Mouse (Mus musculus): ENCODE data around the gene Tacstd2. TPM values are rescaled to one million over a fixed set of nuclear protein-coding genes. Genes with fewer than 3 reads are reported as not detected.
A peak's percentile ranks its signal among the peaks of the same experiment; 100 is the strongest.
"Not testable (repeated sequence)": the region's sequence is repeated elsewhere in the genome, so short reads cannot be mapped to it uniquely, and the experiment has no call there.

Gene Tacstd2
- polyA plus RNA-seq, 1 experiment from 2014 or later, result 145 TPM

- peak overlapping the region; percentile 37 for H3K4me3 ChIP-seq (replicated peaks; ENCODE audit: low read depth, low read length)
These were observed 2.7 kb downstream of the Tacstd2 start for GRCm38 (mm10) chr6:67532665-67533440.

DNA sequence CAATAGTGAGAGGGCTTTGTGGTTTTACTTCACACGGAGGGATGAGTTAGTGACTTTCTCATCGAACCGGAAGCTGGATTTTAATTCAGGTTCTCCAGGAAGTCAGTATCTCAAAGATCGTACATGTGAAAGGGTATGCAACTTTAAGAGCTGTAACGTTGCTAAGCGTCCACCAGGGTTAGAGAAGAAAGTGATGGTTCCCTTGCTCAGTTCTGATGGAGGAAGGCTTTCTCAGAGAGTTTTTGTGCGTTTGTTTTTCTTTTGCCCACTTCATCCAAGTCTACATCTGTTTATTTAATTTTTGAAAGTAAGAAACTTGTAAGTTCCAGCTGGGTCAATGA lies 3.8 kb downstream of the Tacstd2 start:
- peak overlapping the region; percentile 76 for H3K27ac ChIP-seq
- peak; percentile 14; the same call in 1 of the 2 replicates for TF ChIP-seq CTCF (IDR thresholded peaks at IDR 0.05; ENCODE audit: low read depth)
- DNase-seq (ENCODE audit: low spot score) (no peak), ATAC-seq (replicated peaks; ENCODE audit: low FRiP score, low read depth) (no peak)
- WGBS, result 58% methylated on average over 7 of the region's 7 CpGs
- no peak overlapping the region for H3K9ac ChIP-seq (ENCODE audit: low read depth, low read length)
- no peak overlapping the region for H3K4me3 ChIP-seq (replicated peaks; ENCODE audit: low read depth, low read length)
- no peaks in the 10 kb centered on the region for H3K9me3 ChIP-seq (replicated peaks; ENCODE audit: low read length)
- H3K36me3 ChIP-seq (ENCODE audit: insufficient read depth, low read length), result no peaks in the 10 kb centered on the region
- H3K4me2 ChIP-seq (ENCODE audit: low read length), result peak overlapping the region; percentile 61; the same call in 1 of the 2 replicates
- H3K4me1 ChIP-seq (replicated peaks; ENCODE audit: insufficient read depth, low read length), result no peaks in the 10 kb centered on the region
- peaks cover 13% of the 10 kb centered on the region; the same call in 1 of the 2 replicates for H3K27me3 ChIP-seq (ENCODE audit: insufficient read depth, low read length)

More at GRCm38 (mm10) chr6:67532665-67533440, 2.7 kb downstream of the Tacstd2 start:
- H3K9ac ChIP-seq (ENCODE audit: low read depth, low read length), result no peak overlapping the region
- no peaks in the 10 kb centered on the region for H3K9me3 ChIP-seq (replicated peaks; ENCODE audit: low read length)
- no peak for TF ChIP-seq CTCF (IDR thresholded peaks at IDR 0.05; ENCODE audit: low read depth)
- DNase-seq (ENCODE audit: low spot score) (peak; percentile 61), ATAC-seq (replicated peaks; ENCODE audit: low FRiP score, low read depth) (peak; percentile 68)
- H3K36me3 ChIP-seq (ENCODE audit: insufficient read depth, low read length), result no peaks in the 10 kb centered on the region
- no peaks in the 10 kb centered on the region for H3K4me1 ChIP-seq (replicated peaks; ENCODE audit: insufficient read depth, low read length)
- peak overlapping the region; percentile 61 for H3K4me2 ChIP-seq (ENCODE audit: low read length)
- H3K27ac ChIP-seq, result peak overlapping the region; percentile 68; the same call in 1 of the 2 replicates
- 7% methylated on average over 29 of the region's 29 CpGs for WGBS
- H3K27me3 ChIP-seq (ENCODE audit: insufficient read depth, low read length), result peaks cover 13% of the 10 kb centered on the region; the same call in 1 of the 2 replicates

DNA sequence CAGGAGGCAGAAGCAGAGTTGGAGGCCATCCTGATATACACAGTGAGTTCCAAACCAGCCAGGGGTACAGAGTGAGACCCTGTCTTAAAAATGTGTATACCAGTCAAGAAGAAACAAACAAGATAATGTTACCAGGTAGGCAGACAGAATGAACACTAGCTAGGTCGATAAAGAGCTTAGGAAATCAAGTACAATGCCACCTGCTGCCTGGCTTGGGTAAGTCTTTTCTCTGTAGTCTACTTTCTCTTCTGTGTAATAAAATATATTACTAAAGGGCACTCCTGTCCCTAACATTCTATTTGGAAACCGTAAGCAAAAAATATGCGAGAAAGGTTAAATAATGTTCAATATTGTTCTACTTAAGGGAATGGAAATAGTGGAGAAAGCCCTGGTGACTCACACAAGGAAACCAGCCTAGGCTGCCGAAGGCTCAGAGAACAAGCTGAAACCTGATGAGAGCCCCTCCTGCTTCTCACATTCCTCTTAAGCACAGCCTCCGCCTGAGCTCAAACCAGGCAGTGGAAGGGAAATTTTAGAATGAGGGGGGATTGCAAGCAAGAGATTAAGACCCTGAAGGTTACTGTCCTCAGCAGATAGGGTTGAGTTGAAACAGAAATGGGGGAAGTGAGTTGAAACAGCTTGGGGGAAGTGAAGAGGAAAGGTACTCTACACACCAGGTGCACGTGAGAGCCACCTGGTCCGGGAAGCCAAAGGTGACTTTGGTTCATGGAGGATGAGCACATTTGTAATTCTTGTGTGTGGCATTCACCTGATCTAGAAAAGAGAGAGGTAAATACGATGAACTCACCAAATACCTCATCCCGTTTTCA lies 4.4 kb downstream of the Tacstd2 start:
- H3K4me3 ChIP-seq (replicated peaks; ENCODE audit: low read depth, low read length), result no peak overlapping the region
- no peak overlapping the region for H3K9ac ChIP-seq (ENCODE audit: low read depth, low read length)
- peak overlapping the region; percentile 76 for H3K27ac ChIP-seq
- no peaks in the 10 kb centered on the region for H3K9me3 ChIP-seq (replicated peaks; ENCODE audit: low read length)
- H3K36me3 ChIP-seq (ENCODE audit: insufficient read depth, low read length), result no peaks in the 10 kb centered on the region
- no peaks in the 10 kb centered on the region for H3K4me1 ChIP-seq (replicated peaks; ENCODE audit: insufficient read depth, low read length)
- peak; percentile 57; the same call in 1 of the 2 replicates for ATAC-seq (replicated peaks; ENCODE audit: low FRiP score, low read depth)
- peaks cover 13% of the 10 kb centered on the region; the same call in 1 of the 2 replicates for H3K27me3 ChIP-seq (ENCODE audit: insufficient read depth, low read length)
- peak; percentile 56 for TF ChIP-seq CTCF (IDR thresholded peaks at IDR 0.05; ENCODE audit: low read depth)
- DNase-seq (ENCODE audit: low spot score), result peak; percentile 64
- no peak overlapping the region for H3K4me2 ChIP-seq (ENCODE audit: low read length)
- WGBS, result 41% methylated on average over 9 of the region's 9 CpGs

GRCm38 (mm10) chr6:67526356-67526755 lies 9.2 kb downstream of the Tacstd2 start:
- no peak for TF ChIP-seq CTCF (IDR thresholded peaks at IDR 0.05; ENCODE audit: low read depth)
- no peak for ATAC-seq (replicated peaks; ENCODE audit: low FRiP score, low read depth)
- no peak for DNase-seq (ENCODE audit: low spot score)
- no peak overlapping the region for H3K4me3 ChIP-seq (replicated peaks; ENCODE audit: low read depth, low read length)
- H3K27me3 ChIP-seq (ENCODE audit: insufficient read depth, low read length), result no peaks in the 10 kb centered on the region
- H3K9me3 ChIP-seq (replicated peaks; ENCODE audit: low read length), result no peaks in the 10 kb centered on the region
- H3K4me1 ChIP-seq (replicated peaks; ENCODE audit: insufficient read depth, low read length), result no peaks in the 10 kb centered on the region
- no peaks in the 10 kb centered on the region for H3K36me3 ChIP-seq (ENCODE audit: insufficient read depth, low read length)
- H3K27ac ChIP-seq, result no peak overlapping the region
- no peak overlapping the region for H3K9ac ChIP-seq (ENCODE audit: low read depth, low read length)
- no peak overlapping the region for H3K4me2 ChIP-seq (ENCODE audit: low read length)
- WGBS, result 87% methylated on average over 5 of the region's 5 CpGs

- DNase-seq (ENCODE audit: low spot score) (no peak), ATAC-seq (replicated peaks; ENCODE audit: low FRiP score, low read depth) (no peak; the same call in 1 of the 2 replicates)
- H3K27me3 ChIP-seq (ENCODE audit: insufficient read depth, low read length), result no peaks in the 10 kb centered on the region
- H3K9ac ChIP-seq (ENCODE audit: low read depth, low read length), result no peak overlapping the region
- no peaks in the 10 kb centered on the region for H3K36me3 ChIP-seq (ENCODE audit: insufficient read depth, low read length)
- no peak overlapping the region for H3K4me3 ChIP-seq (replicated peaks; ENCODE audit: low read depth, low read length)
- no peak overlapping the region for H3K4me2 ChIP-seq (ENCODE audit: low read length)
- no peaks in the 10 kb centered on the region for H3K4me1 ChIP-seq (replicated peaks; ENCODE audit: insufficient read depth, low read length)
- no peak overlapping the region for H3K27ac ChIP-seq
- H3K9me3 ChIP-seq (replicated peaks; ENCODE audit: low read length), result no peaks in the 10 kb centered on the region
- peak; percentile 81 for TF ChIP-seq CTCF (IDR thresholded peaks at IDR 0.05; ENCODE audit: low read depth)
These were observed 24.8 kb downstream of the Tacstd2 start for GRCm38 (mm10) chr6:67510752-67511151.

GRCm38 (mm10) chr6:67501938-67502337 lies 33.7 kb downstream of the Tacstd2 start:
- not testable (repeated sequence) for H3K4me3 ChIP-seq (replicated peaks; ENCODE audit: low read depth, low read length); H3K27me3 ChIP-seq (ENCODE audit: insufficient read depth, low read length); H3K27ac ChIP-seq; H3K9ac ChIP-seq (ENCODE audit: low read depth, low read length); H3K4me1 ChIP-seq (replicated peaks; ENCODE audit: insufficient read depth, low read length); H3K36me3 ChIP-seq (ENCODE audit: insufficient read depth, low read length); DNase-seq (ENCODE audit: low spot score); H3K4me2 ChIP-seq (ENCODE audit: low read length); H3K9me3 ChIP-seq (replicated peaks; ENCODE audit: low read length)
- peak; percentile 65 for ATAC-seq (replicated peaks; ENCODE audit: low FRiP score, low read depth)
- WGBS, result 91% methylated on average over 2 of the region's 6 CpGs

Measured in kidney, postnatal 0 days (tissue).